Mouse (Mus musculus): Measurements from ENCODE around the gene Klhl5. TPM values are rescaled to one million over a fixed set of nuclear protein-coding genes. Genes with fewer than 3 reads are reported as not detected.
A peak's percentile ranks its signal among the peaks of the same experiment; 100 is the strongest.

Klhl5 gene
- polyA plus RNA-seq, 1 experiment from 2014 or later: 10.1 TPM

DNA sequence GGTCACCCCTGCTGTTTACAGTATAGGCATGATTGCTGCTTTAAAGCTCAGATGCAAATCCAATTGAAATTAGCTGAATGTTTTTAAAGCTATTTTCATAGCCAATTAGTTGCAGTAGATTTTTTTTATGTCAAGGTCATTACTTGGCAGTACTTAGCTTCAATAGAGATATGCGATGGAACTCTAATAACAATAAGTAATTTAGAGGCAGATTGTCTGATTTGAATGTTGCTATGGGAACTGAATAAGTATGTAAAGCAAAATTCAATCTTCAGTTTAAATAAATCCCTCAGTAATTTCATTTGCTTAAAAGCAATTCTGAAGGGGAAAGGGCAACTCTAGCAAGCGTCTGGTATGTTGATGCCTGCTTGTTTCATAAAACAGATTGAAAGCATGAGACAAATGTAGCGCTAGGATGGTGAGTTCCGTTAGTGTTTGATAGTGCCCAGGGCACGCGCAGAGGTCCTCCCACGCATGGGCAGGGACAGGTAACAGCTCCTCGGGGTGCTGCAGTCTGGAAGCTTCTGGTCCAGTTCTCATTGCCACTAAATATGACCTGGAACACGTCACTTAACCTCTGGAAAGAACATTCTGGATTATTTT is 38.3 kb downstream of the Klhl5 start:
- DNase-seq (ENCODE audit: low spot score): no peak

DNA sequence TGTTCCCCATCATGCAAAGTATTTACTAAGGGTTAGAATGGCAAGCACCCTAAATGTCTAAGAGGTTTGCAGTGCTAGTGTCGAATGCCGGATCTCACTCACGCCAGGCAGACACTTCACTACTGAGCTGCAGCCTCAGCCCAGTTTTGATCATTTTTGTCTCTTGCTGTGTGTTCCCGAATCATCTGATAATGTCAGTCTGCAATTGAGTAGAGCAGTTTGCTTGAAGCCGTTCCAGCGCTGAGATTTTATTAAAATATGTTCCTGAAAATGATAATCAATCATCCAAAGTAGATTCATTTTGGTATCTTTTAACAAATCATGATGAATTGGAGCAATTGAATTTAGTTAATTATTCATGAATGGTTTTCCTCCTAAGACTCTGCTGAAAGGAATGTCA is 39.4 kb downstream of the Klhl5 start:
- no peak for DNase-seq (ENCODE audit: low spot score)

DNA sequence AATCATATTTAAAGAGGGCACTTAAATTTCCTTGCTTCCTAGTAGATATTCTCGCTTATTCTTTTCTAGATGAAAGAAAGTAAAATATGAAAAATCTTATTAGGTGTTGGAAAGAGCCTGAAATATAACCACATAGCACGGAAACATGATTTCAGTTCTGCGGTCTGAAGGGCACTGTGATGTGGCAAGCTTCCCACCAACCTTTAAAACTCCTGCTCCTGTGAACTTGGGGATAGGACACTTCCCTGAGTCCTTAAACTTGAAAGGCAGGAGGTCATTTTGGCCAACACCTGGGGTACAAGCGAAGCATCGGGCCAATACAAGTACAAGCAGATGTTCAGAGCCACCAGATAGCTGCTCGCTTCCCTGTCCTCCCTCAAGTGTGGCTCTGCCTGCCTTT is 42.4 kb downstream of the Klhl5 start:
- no peak for DNase-seq (ENCODE audit: low spot score)

DNA sequence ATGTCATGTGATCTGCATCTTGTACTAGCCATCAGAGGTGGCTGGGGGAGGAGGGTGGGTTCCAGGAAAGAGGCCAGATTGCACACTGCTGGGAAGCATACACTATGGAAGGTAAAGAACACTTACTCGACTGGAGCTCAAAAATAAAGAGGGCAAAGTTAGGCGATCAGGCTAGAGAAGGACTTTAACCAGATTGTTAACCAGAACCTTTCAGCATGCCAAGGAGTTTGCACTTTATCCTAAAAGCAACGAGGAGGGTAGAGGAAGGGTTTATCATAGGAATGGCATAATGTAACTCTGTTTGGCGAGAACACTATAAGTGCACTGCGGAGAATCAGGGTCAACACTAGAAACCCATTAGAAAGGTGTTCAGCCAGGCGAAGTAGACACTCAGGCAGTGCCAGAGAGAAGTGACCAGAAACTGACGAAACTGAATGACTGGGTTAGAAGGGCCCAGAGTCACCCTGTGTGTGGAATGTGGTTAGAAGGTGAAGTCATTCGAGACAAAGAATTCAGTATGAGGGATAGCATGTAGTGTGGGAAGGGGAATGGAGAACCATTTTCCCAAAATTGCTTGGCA is 43.1 kb downstream of the Klhl5 start:
- no peak for DNase-seq (ENCODE audit: low spot score)

- DNase-seq (ENCODE audit: low spot score): no peak
These were observed 43.9 kb downstream of the Klhl5 start for GRCm38 (mm10) chr5:65151276-65151675.

GRCm38 (mm10) chr5:65151767-65152166 is 44.4 kb downstream of the Klhl5 start:
- DNase-seq (ENCODE audit: low spot score): no peak

GRCm38 (mm10) chr5:65154287-65154686 is 46.9 kb downstream of the Klhl5 start:
- DNase-seq (ENCODE audit: low spot score): no peak

DNA sequence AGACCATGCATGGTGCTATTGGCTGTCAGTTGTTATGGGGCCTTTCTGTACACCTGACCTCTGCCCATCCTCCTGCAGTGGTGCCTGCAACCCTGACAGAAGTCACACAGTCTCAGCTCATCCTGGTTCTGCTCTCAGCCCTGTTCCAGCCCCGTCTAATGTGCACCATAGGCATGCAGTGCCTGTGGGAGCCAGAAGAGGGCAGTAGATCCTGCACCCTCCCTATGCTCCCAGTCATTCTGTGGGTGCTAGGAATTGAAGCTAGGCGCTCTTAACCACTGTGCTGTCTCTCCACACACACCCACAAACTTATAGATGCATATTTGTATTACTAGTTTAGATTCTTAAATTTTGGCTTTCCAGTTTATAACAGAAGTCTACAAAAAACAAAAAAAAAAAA is 49.5 kb downstream of the Klhl5 start:
- DNase-seq (ENCODE audit: low spot score): peak; percentile 48

DNA sequence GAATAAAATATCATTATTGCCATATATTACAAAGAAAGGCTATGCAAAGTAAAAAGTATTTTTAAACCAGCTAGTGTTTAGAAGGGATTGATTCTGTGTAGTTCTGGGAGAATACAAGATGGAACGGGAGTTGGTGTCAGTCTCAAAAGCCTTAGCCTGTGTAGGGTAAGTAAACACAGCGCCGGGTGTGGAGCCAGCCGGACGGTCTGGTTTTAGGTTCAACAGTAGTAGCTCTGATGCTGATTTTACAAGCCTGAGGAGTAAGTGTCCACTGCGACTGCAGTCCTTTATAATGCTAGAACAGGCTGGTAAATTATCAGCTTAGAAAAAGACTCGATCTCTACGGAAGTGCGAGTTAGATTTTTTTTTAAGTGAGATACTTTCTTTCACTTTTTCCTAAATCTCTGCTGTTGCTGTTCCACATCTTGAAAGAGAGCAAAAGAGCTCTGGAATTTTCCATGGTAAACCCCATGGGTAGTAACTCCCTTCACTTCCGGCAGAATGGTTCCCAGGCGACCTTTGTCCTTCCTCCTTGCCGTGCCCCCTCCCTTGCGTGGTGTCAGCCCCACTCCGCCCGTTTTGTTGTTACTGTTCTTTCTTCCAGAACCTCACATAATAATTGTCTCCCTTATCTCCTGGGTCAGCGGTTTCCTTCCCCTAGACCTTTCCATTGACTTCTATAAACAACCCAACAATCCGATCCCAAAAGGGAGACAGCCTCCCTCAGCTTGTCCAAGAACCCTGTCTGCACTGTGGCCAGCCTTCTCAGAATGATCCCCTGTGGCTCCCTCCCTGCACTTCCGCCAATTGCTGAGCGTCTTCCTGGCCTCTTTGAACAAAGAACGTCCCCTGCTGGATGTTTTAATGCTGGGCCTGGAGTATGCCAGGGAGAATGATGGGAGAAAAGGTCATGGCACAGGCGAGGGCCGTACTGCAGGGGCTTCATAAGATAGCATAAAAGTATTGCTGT is 50.4 kb downstream of the Klhl5 start:
- no peak for DNase-seq (ENCODE audit: low spot score)

DNA sequence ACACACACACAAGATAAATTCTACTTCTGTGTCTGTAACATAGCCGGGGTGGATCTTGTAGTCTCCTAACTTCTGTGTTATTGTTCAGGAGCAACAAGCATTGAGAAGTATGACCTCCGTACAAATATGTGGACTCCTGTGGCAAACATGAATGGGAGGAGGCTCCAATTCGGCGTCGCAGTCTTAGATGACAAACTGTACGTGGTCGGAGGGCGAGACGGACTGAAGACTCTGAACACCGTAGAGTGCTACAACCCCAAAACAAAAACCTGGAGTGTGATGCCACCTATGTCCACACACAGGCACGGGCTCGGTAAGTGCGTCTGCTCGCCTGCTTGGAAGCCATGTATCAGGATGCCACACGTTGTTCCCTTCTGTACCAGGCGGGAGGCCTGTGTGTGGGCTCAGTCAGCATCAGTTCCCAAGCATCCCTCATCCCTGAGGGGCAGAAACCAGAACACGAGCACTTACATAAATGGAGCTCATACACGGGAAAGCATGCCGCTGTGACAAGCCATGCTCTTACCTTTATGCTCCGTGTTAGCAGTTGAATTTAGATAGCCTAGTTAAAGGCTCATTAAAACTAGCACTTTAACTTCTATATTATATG is 51.5 kb downstream of the Klhl5 start:
- no peak for DNase-seq (ENCODE audit: low spot score)

- no peak for DNase-seq (ENCODE audit: low spot score)
These were observed 55.7 kb downstream of the Klhl5 start for GRCm38 (mm10) chr5:65163001-65163400.

- DNase-seq (ENCODE audit: low spot score): no peak
These were observed 56.3 kb downstream of the Klhl5 start for GRCm38 (mm10) chr5:65163489-65164092.

DNA sequence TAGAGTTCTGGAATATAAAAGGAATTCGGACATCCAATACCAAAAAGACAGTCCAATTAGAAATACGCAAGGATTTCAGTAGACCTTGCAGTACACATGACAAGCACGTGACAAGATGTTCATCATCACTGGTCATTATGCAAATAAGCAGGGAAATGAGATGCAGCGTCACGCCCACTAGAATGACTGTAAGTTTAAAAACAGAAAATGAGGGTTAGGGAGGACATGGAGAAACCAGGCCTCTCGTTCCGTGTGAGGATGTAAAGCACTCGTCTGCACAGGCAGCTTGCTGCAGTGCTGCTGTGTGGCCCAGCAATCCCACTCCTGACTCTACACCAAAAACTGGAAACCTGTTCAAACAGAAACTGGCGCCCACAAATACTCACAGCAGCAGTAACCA is 62.9 kb downstream of the Klhl5 start:
- DNase-seq (ENCODE audit: low spot score): no peak

DNA sequence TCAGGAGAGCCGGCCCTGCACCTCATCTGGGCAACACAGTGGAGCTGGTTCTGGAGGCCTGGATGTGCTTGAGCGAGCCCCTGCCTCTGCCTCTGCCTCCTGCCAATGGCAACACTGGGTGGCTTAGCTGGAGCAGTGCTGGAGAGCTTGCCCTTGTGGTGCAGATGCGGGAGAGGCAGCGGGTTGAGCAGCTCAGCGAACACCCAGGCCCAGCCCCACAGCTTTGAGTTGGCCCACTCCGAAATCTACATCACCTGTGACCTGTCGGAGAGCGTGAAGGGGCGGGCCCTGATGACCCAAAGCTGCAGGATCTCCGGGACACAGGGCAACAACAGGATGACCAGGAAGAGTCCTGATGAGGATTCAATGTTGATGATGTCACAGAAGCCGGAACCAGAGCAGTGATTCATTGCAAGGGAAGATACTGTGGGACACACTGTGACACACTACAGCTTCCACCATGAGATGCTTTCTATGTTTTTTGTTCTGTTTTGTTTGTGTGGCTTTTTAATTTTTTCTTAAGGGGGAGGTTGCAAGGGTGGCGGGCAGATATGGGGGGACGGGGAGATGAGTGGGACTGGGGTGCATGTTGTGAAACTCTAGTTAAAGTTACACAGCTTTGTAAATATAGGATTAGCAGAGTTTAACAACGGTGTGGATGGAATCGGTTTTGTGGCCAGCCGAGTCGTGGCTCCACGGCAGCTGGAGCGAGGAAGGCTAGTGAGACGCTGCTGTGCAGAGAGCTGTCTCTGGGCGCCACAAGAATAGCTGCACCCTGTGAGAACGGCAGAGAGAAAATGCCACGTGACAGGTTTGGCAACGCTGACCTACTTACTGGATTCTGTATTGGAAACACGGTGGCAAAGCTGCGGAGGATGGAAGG is 67.9 kb downstream of the Klhl5 start:
- DNase-seq (ENCODE audit: low spot score): no peak

GRCm38 (mm10) chr5:65175918-65176484 is 68.7 kb downstream of the Klhl5 start:
- DNase-seq (ENCODE audit: low spot score): no peak

GRCm38 (mm10) chr5:65177026-65177514 is 69.7 kb downstream of the Klhl5 start:
- DNase-seq (ENCODE audit: low spot score): no peak

- no peak for DNase-seq (ENCODE audit: low spot score)
These were observed 71.1 kb downstream of the Klhl5 start for GRCm38 (mm10) chr5:65178477-65178876.

GRCm38 (mm10) chr5:65181160-65181793 is 73.9 kb downstream of the Klhl5 start:
- no peak for DNase-seq (ENCODE audit: low spot score)

GRCm38 (mm10) chr5:65181794-65182169 is 74.4 kb downstream of the Klhl5 start:
- DNase-seq (ENCODE audit: low spot score): no peak

DNA sequence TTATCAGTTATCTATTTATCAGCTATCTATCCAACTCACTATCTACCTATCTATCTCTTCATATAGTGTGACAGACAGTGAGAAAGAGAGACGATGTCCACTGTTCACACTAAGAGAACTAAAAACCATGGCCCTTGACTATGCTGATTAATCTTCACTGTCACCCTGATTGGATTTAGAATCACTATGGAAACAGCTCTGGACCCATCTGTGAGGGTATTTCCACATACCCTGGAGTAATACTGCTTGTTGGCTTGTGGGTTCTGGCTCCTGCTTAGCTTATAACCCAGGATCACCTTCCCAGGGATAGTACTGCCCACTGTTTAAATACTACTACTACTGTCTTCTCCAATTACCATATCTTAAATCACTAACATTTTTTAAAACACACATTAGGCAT is 74.9 kb downstream of the Klhl5 start:
- no peak for DNase-seq (ENCODE audit: low spot score)
